Mouse (Mus musculus): ENCODE measurements at regions not wholly inside any gene's neighbourhood (a gene's known extent, or its start where the extent isn't known, plus 50 kb on each side); places are given as distances from the start of the nearest gene placed in this dataset.

GRCm38 (mm10) chr10:111619627-111620270 lies 113.7 kb downstream of the Phlda1 start:
- H3K4me1 ChIP-seq (ENCODE audit: control insufficient read depth, insufficient read depth): no peaks in the 10 kb centered on the region; the same call in 1 of the 2 replicates
- no peak for TF ChIP-seq CTCF (IDR thresholded peaks at IDR 0.05; ENCODE audit: low read depth)
- no peak for TF ChIP-seq EP300 (IDR thresholded peaks at IDR 0.05; ENCODE audit: low read depth)
- H3K9ac ChIP-seq (replicated peaks; ENCODE audit: low read depth, low read length): no peak overlapping the region
- 74% methylated on average over 11 of the region's 11 CpGs for WGBS
- H3K27me3 ChIP-seq (ENCODE audit: control insufficient read depth, insufficient read depth, low read length): no peaks in the 10 kb centered on the region
- H3K36me3 ChIP-seq (replicated peaks; ENCODE audit: control insufficient read depth, insufficient read depth, low read length): no peaks in the 10 kb centered on the region
- H3K27ac ChIP-seq (ENCODE audit: low read depth): no peak overlapping the region
- H3K4me3 ChIP-seq (ENCODE audit: low read depth, low read length): no peak overlapping the region
- DNase-seq (ENCODE audit: low spot score) (no peak), ATAC-seq (ENCODE audit: insufficient read depth, low read depth) (no peak)
- H3K4me2 ChIP-seq (ENCODE audit: low read depth, low read length): no peak overlapping the region
- H3K9me3 ChIP-seq (replicated peaks; ENCODE audit: control insufficient read depth, low read length): no peaks in the 10 kb centered on the region

- Histone ChIP-seq H3K27me3 (ENCODE audit: control insufficient read depth, insufficient read depth, low read length) (no peaks in the 10 kb centered on the region), H3K9me3 (replicated peaks; ENCODE audit: control insufficient read depth, low read length) (no peaks in the 10 kb centered on the region), H3K27ac (ENCODE audit: low read depth) (no peak overlapping the region), H3K9ac (replicated peaks; ENCODE audit: low read depth, low read length) (no peak overlapping the region), H3K4me1 (ENCODE audit: control insufficient read depth, insufficient read depth) (no peaks in the 10 kb centered on the region; the same call in 1 of the 2 replicates), H3K4me2 (ENCODE audit: low read depth, low read length) (no peak overlapping the region), H3K36me3 (replicated peaks; ENCODE audit: control insufficient read depth, insufficient read depth, low read length) (no peaks in the 10 kb centered on the region), H3K4me3 (ENCODE audit: low read depth, low read length) (no peak overlapping the region)
- DNase-seq (ENCODE audit: low spot score): no peak
- TF ChIP-seq EP300 (IDR thresholded peaks at IDR 0.05; ENCODE audit: low read depth) (no peak), CTCF (IDR thresholded peaks at IDR 0.05; ENCODE audit: low read depth) (no peak)
- 78% methylated on average over 11 of the region's 11 CpGs for WGBS
- ATAC-seq (ENCODE audit: insufficient read depth, low read depth): no peak
Observed at GRCm38 (mm10) chr10:111620927-111621676, 115.0 kb downstream of the Phlda1 start.

- H3K4me2 ChIP-seq (ENCODE audit: low read depth, low read length): no peak overlapping the region
- no peak for TF ChIP-seq EP300 (IDR thresholded peaks at IDR 0.05; ENCODE audit: low read depth)
- TF ChIP-seq CTCF (IDR thresholded peaks at IDR 0.05; ENCODE audit: low read depth): no peak
- no peaks in the 10 kb centered on the region; the same call in 1 of the 2 replicates for H3K4me1 ChIP-seq (ENCODE audit: control insufficient read depth, insufficient read depth)
- no peak for DNase-seq (ENCODE audit: low spot score)
- H3K27ac ChIP-seq (ENCODE audit: low read depth): no peak overlapping the region
- no peak overlapping the region for H3K9ac ChIP-seq (replicated peaks; ENCODE audit: low read depth, low read length)
- no peak for ATAC-seq (ENCODE audit: insufficient read depth, low read depth)
- no peaks in the 10 kb centered on the region for H3K36me3 ChIP-seq (replicated peaks; ENCODE audit: control insufficient read depth, insufficient read depth, low read length)
- 29% methylated on average over 4 of the region's 4 CpGs for WGBS
- H3K27me3 ChIP-seq (ENCODE audit: control insufficient read depth, insufficient read depth, low read length): no peaks in the 10 kb centered on the region
- H3K4me3 ChIP-seq (ENCODE audit: low read depth, low read length): no peak overlapping the region
- H3K9me3 ChIP-seq (replicated peaks; ENCODE audit: control insufficient read depth, low read length): no peaks in the 10 kb centered on the region
Observed at GRCm38 (mm10) chr10:111622789-111623188, 116.7 kb downstream of the Phlda1 start.

GRCm38 (mm10) chr10:111624021-111624420 lies 117.9 kb downstream of the Phlda1 start:
- DNase-seq (ENCODE audit: low spot score) (no peak), ATAC-seq (ENCODE audit: insufficient read depth, low read depth) (no peak)
- Histone ChIP-seq H3K4me3 (ENCODE audit: low read depth, low read length) (no peak overlapping the region), H3K9me3 (replicated peaks; ENCODE audit: control insufficient read depth, low read length) (no peaks in the 10 kb centered on the region), H3K27ac (ENCODE audit: low read depth) (no peak overlapping the region), H3K4me1 (ENCODE audit: control insufficient read depth, insufficient read depth) (no peaks in the 10 kb centered on the region; the same call in 1 of the 2 replicates), H3K36me3 (replicated peaks; ENCODE audit: control insufficient read depth, insufficient read depth, low read length) (no peaks in the 10 kb centered on the region), H3K9ac (replicated peaks; ENCODE audit: low read depth, low read length) (no peak overlapping the region), H3K27me3 (ENCODE audit: control insufficient read depth, insufficient read depth, low read length) (no peaks in the 10 kb centered on the region), H3K4me2 (ENCODE audit: low read depth, low read length) (no peak overlapping the region)
- 73% methylated on average over 2 of the region's 2 CpGs for WGBS
- TF ChIP-seq EP300 (IDR thresholded peaks at IDR 0.05; ENCODE audit: low read depth): no peak
- no peak for TF ChIP-seq CTCF (IDR thresholded peaks at IDR 0.05; ENCODE audit: low read depth)

- DNase-seq (ENCODE audit: low spot score) (no peak), ATAC-seq (ENCODE audit: insufficient read depth, low read depth) (no peak)
- Histone ChIP-seq H3K36me3 (replicated peaks; ENCODE audit: control insufficient read depth, insufficient read depth, low read length) (no peaks in the 10 kb centered on the region), H3K27me3 (ENCODE audit: control insufficient read depth, insufficient read depth, low read length) (no peaks in the 10 kb centered on the region), H3K9me3 (replicated peaks; ENCODE audit: control insufficient read depth, low read length) (no peaks in the 10 kb centered on the region), H3K9ac (replicated peaks; ENCODE audit: low read depth, low read length) (no peak overlapping the region), H3K4me2 (ENCODE audit: low read depth, low read length) (no peak overlapping the region), H3K4me3 (ENCODE audit: low read depth, low read length) (no peak overlapping the region), H3K27ac (ENCODE audit: low read depth) (no peak overlapping the region), H3K4me1 (ENCODE audit: control insufficient read depth, insufficient read depth) (no peaks in the 10 kb centered on the region; the same call in 1 of the 2 replicates)
- no peak for TF ChIP-seq CTCF (IDR thresholded peaks at IDR 0.05; ENCODE audit: low read depth)
- 62% methylated on average over 7 of the region's 7 CpGs for WGBS
Observed at GRCm38 (mm10) chr10:111624624-111625023, 118.5 kb downstream of the Phlda1 start.

Measured in heart, postnatal 0 days (tissue).